In genomic region chr14:56885986-56886593, GRCm38 (mm10) we compare ENCODE assay signal across 8 mouse cellular contexts. TPM values are rescaled to one million over a fixed set of nuclear protein-coding genes. Genes with fewer than 3 reads are reported as not detected.
DNase-seq lines count a peak whose midpoint lies in the region; ATAC-seq and TF ChIP-seq lines count a peak whose summit lies in the region.
"Not testable (repeated sequence)": the region's sequence is repeated elsewhere in the genome, so short reads cannot be mapped to it uniquely, and the experiment has no call there.

No protein-coding gene starts in this region.

- peak; percentile 78 for DNase-seq in cerebellum, adult 11 months
- peak; percentile 88 for DNase-seq in forebrain, embryonic 14.5 days (ENCODE audit: low spot score)
- DNase-seq in heart, postnatal 14 days: peak; percentile 90 to 92
- peak; percentile 51 to 78 for DNase-seq in layer of hippocampus, adult 18-20 months (ENCODE audit: low spot score in 2 of 2)
- peak; percentile 83 to 90 for DNase-seq in lung, adult 18-20 months
- DNase-seq in testis, postnatal 10 days (ENCODE audit: low spot score): peak; percentile 91

- not testable (repeated sequence) for TF ChIP-seq EP300 in ES-Bruce4 (IDR thresholded peaks at IDR 0.05; ENCODE audit: insufficient read depth, low read depth, low read length)

- H3K9me3 ChIP-seq in ES-Bruce4 (replicated peaks; ENCODE audit: control insufficient read depth, insufficient read depth, low read length, poor library complexity, severe bottlenecking); forebrain, embryonic 14.5 days (replicated peaks; ENCODE audit: control insufficient read depth, low read length); neural tube, embryonic 15.5 days (replicated peaks): not testable (repeated sequence)

- H3K4me3 ChIP-seq in ES-Bruce4 (ENCODE audit: low read depth, low read length): peak overlapping the region; percentile 72
- peak overlapping the region; percentile 50 for H3K4me3 ChIP-seq in forebrain, embryonic 14.5 days (ENCODE audit: low read depth, low read length)
- peak overlapping the region; percentile 60 for H3K4me3 ChIP-seq in neural tube, embryonic 15.5 days (replicated peaks)

- H3K27ac ChIP-seq in ES-Bruce4 (ENCODE audit: insufficient read depth, low read length): not testable (repeated sequence)
- peak overlapping the region; percentile 91 for H3K27ac ChIP-seq in forebrain, embryonic 14.5 days (ENCODE audit: low read depth, low read length)
- H3K27ac ChIP-seq in neural tube, embryonic 15.5 days (replicated peaks): peak overlapping the region; percentile 94

- H3K4me1 ChIP-seq in ES-Bruce4 (ENCODE audit: control insufficient read depth, insufficient read depth, low read length): not testable (repeated sequence)
- peaks cover 15% of the 10 kb centered on the region for H3K4me1 ChIP-seq in forebrain, embryonic 14.5 days (ENCODE audit: control insufficient read depth, insufficient read depth, low read length)
- H3K4me1 ChIP-seq in neural tube, embryonic 15.5 days: peaks cover 32% of the 10 kb centered on the region

- H3K36me3 ChIP-seq in ES-Bruce4 (ENCODE audit: control insufficient read depth, insufficient read depth, low read length, poor library complexity, severe bottlenecking): peaks cover 12% of the 10 kb centered on the region
- peaks cover 13% of the 10 kb centered on the region; the same call in 1 of the 2 replicates for H3K36me3 ChIP-seq in forebrain, embryonic 14.5 days (ENCODE audit: control insufficient read depth, insufficient read depth, low read length)
- H3K36me3 ChIP-seq in neural tube, embryonic 15.5 days: not testable (repeated sequence)

- peak; percentile 97 for ATAC-seq in forebrain, embryonic 14.5 days
- ATAC-seq in neural tube, embryonic 15.5 days (ENCODE audit: low FRiP score): peak; percentile 97

- H3K9ac ChIP-seq in ES-Bruce4 (ENCODE audit: low read depth, poor library complexity, severe bottlenecking): peak overlapping the region; percentile 94
- peak overlapping the region; percentile 71 for H3K9ac ChIP-seq in forebrain, embryonic 14.5 days (ENCODE audit: low read length)
- H3K9ac ChIP-seq in neural tube, embryonic 15.5 days (replicated peaks): peak overlapping the region; percentile 68

- not testable (repeated sequence) for TF ChIP-seq POLR2A in ES-Bruce4 (IDR thresholded peaks at IDR 0.05; ENCODE audit: insufficient read depth, low read length)

- intact Hi-C loops in heart, postnatal 14 days (cut with DNase I): loop anchor here (5.0 to 10.0 kb wide), 2 partner anchors 74 to 221 kb away; partner anchors contain the start of genes Mphosph8 and Zmym5

- H3K4me2 ChIP-seq in forebrain, embryonic 14.5 days (ENCODE audit: low read length): peak overlapping the region; percentile 58
- peak overlapping the region; percentile 73 for H3K4me2 ChIP-seq in neural tube, embryonic 15.5 days

- not testable (repeated sequence) for TF ChIP-seq CTCF in ES-Bruce4 (IDR thresholded peaks at IDR 0.05; ENCODE audit: low read depth, low read length)

- H3K27me3 ChIP-seq in ES-Bruce4 (ENCODE audit: control insufficient read depth, insufficient read depth, low read length, poor library complexity, severe bottlenecking); forebrain, embryonic 14.5 days (replicated peaks; ENCODE audit: control insufficient read depth, insufficient read depth, low read length); neural tube, embryonic 15.5 days (replicated peaks): not testable (repeated sequence)

- WGBS in forebrain, embryonic 14.5 days: 0% methylated on average over 20 of the region's 69 CpGs
- under 1% methylated on average over 41 of the region's 69 CpGs for WGBS in neural tube, embryonic 15.5 days

RNA-seq across cellular contexts. Expression of gene Zmym2, which starts 0.4 kb away (rescaled TPM):
- polyA plus RNA-seq in ES-Bruce4 (2011; ENCODE audit: insufficient read depth, insufficient read length, low read depth, missing spikeins): 141 and 147 TPM in 2 replicates
- polyA plus RNA-seq in forebrain, embryonic 14.5 days (2014; fragmentation: Nextera tagmentation; extraction: Ambion mirVana): 54.7 and 73.1 TPM in 2 replicates
- total RNA-seq in heart, postnatal 14 days (2021): 10 to 100 TPM; 42.9 to 44.7 TPM
- total RNA-seq in layer of hippocampus, adult 18-20 months (2021): 10 to 100 TPM; 89.1 to 91.8 TPM
- 47.3 and 47.8 TPM in 2 replicates for polyA plus RNA-seq in neural tube, embryonic 15.5 days (2015; fragmentation: Nextera tagmentation; extraction: Ambion mirVana)
